Mouse (Mus musculus) E14TG2a.4 (cell line): ENCODE data around the gene Arid5a.

Source experiments
- CTCF ChIP-seq: conservative IDR thresholded peaks from 2 replicates; pipeline ENCODE4 v1.5.1; 2014; ENCODE audit warnings: low read length
- NANOG ChIP-seq: IDR thresholded peaks from 2 replicates; pipeline ENCODE4 v1.6.1; 2014; ENCODE audit warnings: borderline replicate concordance, low read length, mixed read lengths
- POU5F1 ChIP-seq: IDR thresholded peaks from 2 replicates; pipeline ENCODE4 v1.6.1; 2014; ENCODE audit warnings: low read length, borderline replicate concordance

DNA sequence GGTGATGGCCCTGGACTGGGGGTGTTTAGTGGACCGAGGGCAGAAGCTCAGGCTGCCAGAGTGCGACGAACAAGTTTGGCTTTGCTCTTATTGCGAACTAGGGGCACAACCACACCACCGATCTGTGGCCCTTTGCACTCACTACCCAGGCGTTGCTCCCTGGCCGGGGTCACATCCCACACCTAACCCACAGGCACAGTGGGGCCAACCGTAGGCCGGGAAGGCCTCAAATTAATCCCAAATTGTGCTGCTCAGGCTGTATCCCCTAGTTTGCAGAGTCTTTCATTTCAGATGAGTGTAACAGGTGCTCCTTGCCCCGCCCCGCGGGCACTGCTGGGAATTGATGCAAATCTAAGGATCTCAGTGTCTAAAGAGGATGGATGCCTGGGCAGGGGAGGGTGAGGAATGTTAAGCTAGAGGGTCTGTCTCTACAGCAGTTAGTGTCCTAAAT is 943 bp downstream of the Arid5a start:
- TF ChIP-seq CTCF (no peak), NANOG (no peak), POU5F1 (no peak)
